Mouse (Mus musculus) right cerebral cortex, adult 2 months (tissue): ENCODE results near the gene Olfr141.

ENCODE experiments used
- DNase-seq, 2 experiments: peaks; one replicate each; pipeline ENCODE4 v3.0.0; 2021 to 2022; ENCODE audit warnings: low spot score in 2 of 2

Gene Olfr141

DNA sequence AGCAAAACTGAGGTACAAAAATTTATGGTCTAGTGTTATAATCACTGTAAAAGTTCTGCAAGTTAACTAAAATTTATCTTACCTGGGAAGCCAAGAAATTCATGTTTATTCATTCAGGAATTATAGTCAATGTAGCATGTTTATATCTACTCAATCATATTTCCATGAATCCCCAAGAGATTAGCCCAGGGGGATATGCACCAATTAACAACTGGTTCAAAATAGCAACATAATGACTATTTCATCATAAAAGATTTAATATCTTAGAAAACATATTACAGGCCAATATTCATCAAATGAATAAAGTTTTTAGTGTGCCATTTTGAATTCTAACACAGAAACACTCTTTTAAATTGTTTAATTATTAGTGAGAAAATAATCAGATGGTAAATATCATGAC, at the start of gene Olfr141:
Olfr141 (minus strand) TSS at position 101 of the 400 bp plus-strand sequence.
- DNase-seq: no peak

GRCm38 (mm10) chr2:86851596-86851995, 41.8 kb upstream of the Olfr141 start, which contains the start of gene Olfr1095:
Gene Olfr1095 (minus strand): TSS chr2:86851696.
- no peak for DNase-seq

GRCm38 (mm10) chr2:86824363-86824762, 14.5 kb upstream of the Olfr141 start, which contains the start of gene Olfr1094:
Gene Olfr1094 (plus strand): TSS chr2:86824663.
- DNase-seq: no peak

DNA sequence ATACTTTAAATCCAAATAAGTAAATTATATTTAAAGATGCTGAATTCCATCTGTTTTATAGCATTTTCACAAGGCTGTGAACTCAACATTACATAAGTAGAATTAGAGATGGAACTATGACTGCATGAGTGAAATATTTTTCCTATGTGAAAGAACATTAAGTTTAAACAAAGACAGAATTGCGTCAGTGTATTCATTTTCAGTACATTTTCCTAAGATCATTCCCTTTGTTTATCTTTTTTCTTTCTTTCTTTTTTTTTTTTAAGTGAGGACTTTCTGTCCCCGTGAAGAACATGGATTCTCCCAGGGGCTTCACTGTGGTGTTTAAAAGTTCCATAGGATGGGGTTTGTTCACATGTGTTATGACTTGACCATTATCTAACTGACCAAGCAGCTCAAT, 27.6 kb downstream of the Olfr141 start, which contains the start of gene Olfr1093:
Olfr1093 (plus strand) TSS at position 301 of the 400 bp plus-strand sequence.
- no peak for DNase-seq

DNA sequence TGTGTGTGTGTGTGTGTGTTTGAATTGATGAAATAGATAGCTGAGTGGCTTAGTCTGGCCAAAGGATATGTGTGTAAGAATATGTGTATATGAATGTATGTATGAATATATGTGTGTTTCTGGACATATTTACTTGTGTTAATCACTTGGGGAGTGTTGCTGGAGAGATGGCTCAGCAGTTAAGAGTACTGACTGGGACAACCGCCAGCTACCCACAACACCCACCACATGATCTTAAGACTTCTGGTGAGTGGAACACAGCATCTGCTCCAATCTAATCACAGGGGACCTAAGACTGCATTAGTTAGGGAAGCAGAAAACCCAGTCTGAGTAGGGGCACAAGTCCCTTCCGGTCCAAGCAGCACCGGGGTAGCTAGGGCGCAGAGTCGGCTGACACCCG, 48.8 kb downstream of the Olfr141 start:
- peak; percentile 7 to 13 for DNase-seq

DNA sequence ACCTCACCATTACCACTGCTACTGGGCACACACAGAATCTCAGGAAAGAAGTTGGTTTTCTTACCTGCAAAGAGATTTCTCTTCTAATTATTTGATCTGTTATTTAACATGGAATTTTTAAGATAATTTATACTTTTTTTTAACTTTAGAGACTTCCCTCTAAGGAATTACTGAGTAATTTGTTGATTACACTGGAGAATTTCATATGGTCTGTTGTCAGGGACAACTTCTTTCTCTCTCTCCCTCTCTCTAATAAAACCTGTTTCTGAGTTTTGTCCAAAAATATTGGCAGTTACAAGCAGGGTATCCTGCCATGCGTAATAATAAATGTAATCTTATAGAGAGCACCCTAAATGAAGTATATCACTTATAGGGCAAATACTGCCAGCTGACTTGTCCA, 50.9 kb downstream of the Olfr141 start, which contains the start of gene Olfr1090:
Olfr1090 (minus strand) TSS at position 101 of the 400 bp plus-strand sequence.
- DNase-seq: no peak
